Mouse (Mus musculus): ENCODE results near the gene P4htm. TPM values are rescaled to one million over a fixed set of nuclear protein-coding genes. Genes with fewer than 3 reads are reported as not detected.
A peak's percentile ranks its signal among the peaks of the same experiment; 100 is the strongest.

Gene P4htm
- total RNA-seq, 2 experiments from 2014 or later = 64.2 to 64.5 TPM

GRCm38 (mm10) chr9:108578545-108579343 lies 18.7 kb downstream of the P4htm start, which contains the start of gene Wdr6:
Gene Wdr6 (minus strand): TSS chr9:108578739.
- peak; percentile 92 to 95 for DNase-seq (ENCODE audit: low spot score in 2 of 2)

GRCm38 (mm10) chr9:108577934-108578544 lies 19.4 kb downstream of the P4htm start:
- no peak for DNase-seq (ENCODE audit: low spot score in 2 of 2)

GRCm38 (mm10) chr9:108577025-108577424 lies 20.4 kb downstream of the P4htm start:
- DNase-seq (ENCODE audit: low spot score in 2 of 2) = no peak

- DNase-seq (ENCODE audit: low spot score in 2 of 2) = no peak
These were observed 21.9 kb downstream of the P4htm start for GRCm38 (mm10) chr9:108575321-108576297.

- no peak for DNase-seq (ENCODE audit: low spot score in 2 of 2)
These were observed 22.5 kb downstream of the P4htm start for GRCm38 (mm10) chr9:108574921-108575320.

GRCm38 (mm10) chr9:108573774-108574690 lies 23.4 kb downstream of the P4htm start:
- DNase-seq (ENCODE audit: low spot score in 2 of 2) = no peak

- no peak for DNase-seq (ENCODE audit: low spot score in 2 of 2)
These were observed 25.1 kb downstream of the P4htm start for GRCm38 (mm10) chr9:108572321-108572720.

- no peak for DNase-seq (ENCODE audit: low spot score in 2 of 2)
These were observed 26.0 kb downstream of the P4htm start for GRCm38 (mm10) chr9:108571401-108571973.

- peak in 1 of 2 experiments; percentile 77 for DNase-seq (ENCODE audit: low spot score in 2 of 2)
These were observed 27.1 kb downstream of the P4htm start for GRCm38 (mm10) chr9:108570207-108570896.

- DNase-seq (ENCODE audit: low spot score in 2 of 2) = peak; percentile 77 to 92
These were observed 27.9 kb downstream of the P4htm start, which contains the start of gene Dalrd3 for GRCm38 (mm10) chr9:108569381-108570206. Gene Dalrd3 (plus strand): TSS chr9:108569886.

- DNase-seq (ENCODE audit: low spot score in 2 of 2) = no peak
These were observed 29.0 kb downstream of the P4htm start for GRCm38 (mm10) chr9:108568511-108568921.

- no peak for DNase-seq (ENCODE audit: low spot score in 2 of 2)
These were observed 29.5 kb downstream of the P4htm start for GRCm38 (mm10) chr9:108567931-108568419.

- peak; percentile 96 to 97 for DNase-seq (ENCODE audit: low spot score in 2 of 2)
These were observed 30.4 kb downstream of the P4htm start, which contains the start of gene Ndufaf3 for GRCm38 (mm10) chr9:108566815-108567776. Gene Ndufaf3 (minus strand): TSS chr9:108567434.

- DNase-seq (ENCODE audit: low spot score in 2 of 2) = no peak
These were observed 31.3 kb downstream of the P4htm start for GRCm38 (mm10) chr9:108565881-108566814.

GRCm38 (mm10) chr9:108564131-108564530 lies 33.3 kb downstream of the P4htm start:
- DNase-seq (ENCODE audit: low spot score in 2 of 2) = no peak

GRCm38 (mm10) chr9:108563671-108564070 lies 33.8 kb downstream of the P4htm start:
- no peak for DNase-seq (ENCODE audit: low spot score in 2 of 2)
